26 mouse cellular contexts compared by ENCODE assay signal in the genomic region with DNA sequence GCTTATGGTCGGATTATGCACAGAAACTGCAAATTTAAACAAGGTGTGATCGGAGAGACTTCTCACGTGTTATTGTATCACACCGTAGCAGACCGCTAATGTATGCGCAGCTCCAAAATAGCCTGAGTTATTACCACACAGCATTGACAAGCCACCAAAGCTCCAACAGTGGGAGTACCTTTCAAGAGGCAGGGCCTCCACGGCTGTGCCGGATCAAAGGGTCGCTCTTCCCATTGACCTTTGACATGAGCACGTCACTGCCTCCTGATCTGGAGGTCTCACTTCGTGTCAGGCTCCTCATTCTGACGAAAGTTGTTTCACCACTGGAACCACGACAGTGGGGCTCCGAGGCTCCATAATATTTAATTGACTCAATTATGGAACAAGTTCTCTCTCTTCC. TPM values are rescaled to one million over a fixed set of nuclear protein-coding genes. Genes with fewer than 3 reads are reported as not detected.
A peak's percentile ranks its signal among the peaks of the same experiment; 100 is the strongest.
DNase-seq lines count a peak whose midpoint lies in the region; ATAC-seq lines count a peak whose summit lies in the region.
"Had no signal": no experiment of that assay in that cellular context is flagged by ENCODE, and none has a peak within 500 bp of the region (broad histone marks: within the 10 kb centered on the region; RNA-seq: fewer than 3 reads in every experiment).

No protein-coding gene starts in this region.

- peak; percentile 32 for DNase-seq in midbrain, embryonic 10.5 days (ENCODE audit: low spot score)
- peak; percentile 49 for DNase-seq in embryo, embryonic 11 days
- DNase-seq in liver, embryonic 13.5 days: no peak
- peak; percentile 32 for DNase-seq in yolk sac, embryonic 10.5 days (ENCODE audit: low spot score)
- DNase-seq in spleen, postnatal 4 days (ENCODE audit: low spot score in 2 of 2): no peak
- no peak for DNase-seq in adrenal gland, postnatal 14 days
- DNase-seq: adrenal gland, adult 2 months; cerebellum, adult 11-12 months; cerebellum, postnatal 10 days; forebrain, postnatal 0 days; gastrocnemius, postnatal 14 days; kidney, postnatal 25 days; layer of hippocampus, postnatal 36 days; lung, postnatal 4 days; right cerebral cortex, adult 18-20 months; right cerebral cortex, postnatal 4 days; thymus, postnatal 36 days had no signal

- H3K27ac ChIP-seq in midbrain, embryonic 10.5 days (replicated peaks): no peak overlapping the region
- H3K27ac ChIP-seq in midbrain, embryonic 16.5 days (ENCODE audit: low read length): no peak overlapping the region
- no peak overlapping the region for H3K27ac ChIP-seq in liver, embryonic 13.5 days
- H3K27ac ChIP-seq: forebrain, embryonic 10.5 days; lung, embryonic 15.5 days; stomach, embryonic 15.5 days had no signal

- no peak overlapping the region for H3K4me2 ChIP-seq in midbrain, embryonic 16.5 days (ENCODE audit: low read length)
- H3K4me2 ChIP-seq in liver, embryonic 13.5 days: no peak overlapping the region
- H3K4me2 ChIP-seq: heart, embryonic 11.5 days; lung, embryonic 15.5 days; stomach, embryonic 15.5 days had no signal

- H3K9ac ChIP-seq in midbrain, embryonic 16.5 days (ENCODE audit: low read depth, low read length): no peak overlapping the region
- no peak overlapping the region for H3K9ac ChIP-seq in liver, embryonic 13.5 days
- H3K9ac ChIP-seq: forebrain, postnatal 0 days; lung, embryonic 15.5 days; stomach, embryonic 15.5 days had no signal

- no peaks in the 10 kb centered on the region for H3K9me3 ChIP-seq in midbrain, embryonic 10.5 days (replicated peaks)
- no peaks in the 10 kb centered on the region for H3K9me3 ChIP-seq in midbrain, embryonic 16.5 days (replicated peaks; ENCODE audit: control insufficient read depth, low read length, poor library complexity, severe bottlenecking)
- H3K9me3 ChIP-seq in liver, embryonic 13.5 days (replicated peaks): no peaks in the 10 kb centered on the region
- H3K9me3 ChIP-seq: forebrain, embryonic 10.5 days; lung, embryonic 15.5 days; stomach, embryonic 15.5 days had no signal

- peaks cover 49% of the 10 kb centered on the region for H3K4me1 ChIP-seq in midbrain, embryonic 10.5 days
- H3K4me1 ChIP-seq in midbrain, embryonic 16.5 days (ENCODE audit: control insufficient read depth, insufficient read depth, low read length): peaks cover 2% of the 10 kb centered on the region; the same call in 1 of the 2 replicates
- H3K4me1 ChIP-seq in liver, embryonic 13.5 days (replicated peaks): peaks cover 12% of the 10 kb centered on the region

- no peak for ATAC-seq in midbrain, embryonic 16.5 days
- peak; percentile 55 for ATAC-seq in liver, embryonic 13.5 days (ENCODE audit: low read depth)
- ATAC-seq: forebrain, postnatal 0 days; intestine, postnatal 0 days; Patski had no signal

- H3K27me3 ChIP-seq in midbrain, embryonic 10.5 days (ENCODE audit: low read depth, poor library complexity, severe bottlenecking): 0 out of 2 replicates have a peak, but pooled peaks cover 5% of the 10 kb centered on the region
- no peaks in the 10 kb centered on the region for H3K27me3 ChIP-seq in midbrain, embryonic 16.5 days (ENCODE audit: control insufficient read depth, insufficient read depth, low read depth, low read length)
- H3K27me3 ChIP-seq in liver, embryonic 13.5 days: no peaks in the 10 kb centered on the region
- H3K27me3 ChIP-seq: CH12.LX; lung, embryonic 15.5 days; Patski; stomach, embryonic 15.5 days had no signal

- no peaks in the 10 kb centered on the region for H3K36me3 ChIP-seq in midbrain, embryonic 10.5 days
- H3K36me3 ChIP-seq in midbrain, embryonic 16.5 days (ENCODE audit: control insufficient read depth, insufficient read depth, low read length): no peaks in the 10 kb centered on the region
- H3K36me3 ChIP-seq in liver, embryonic 13.5 days: no peaks in the 10 kb centered on the region
- H3K36me3 ChIP-seq: forebrain, embryonic 10.5 days; G1E; lung, embryonic 15.5 days; stomach, embryonic 15.5 days had no signal

- WGBS in midbrain, embryonic 10.5 days: 41% methylated on average over 14 of the region's 14 CpGs
- 40% methylated on average over 14 of the region's 14 CpGs for whole genome bisulfite sequencing in midbrain, embryonic 16.5 days
- 70% methylated on average over 14 of the region's 14 CpGs for WGBS in liver, embryonic 13.5 days (ENCODE audit: insufficient replicate concordance)

- no peak overlapping the region for H3K4me3 ChIP-seq in midbrain, embryonic 10.5 days
- no peak overlapping the region for H3K4me3 ChIP-seq in midbrain, embryonic 16.5 days (ENCODE audit: low read depth, low read length)
- H3K4me3 ChIP-seq in liver, embryonic 13.5 days (replicated peaks): no peak overlapping the region
- H3K4me3 ChIP-seq: forebrain, embryonic 10.5 days; lung, embryonic 15.5 days; stomach, embryonic 15.5 days had no signal

RNA-seq across cellular contexts. Expression of gene Sox5, which starts 24.4 kb away (rescaled TPM):
- 28.2 and 37.2 TPM in 2 replicates for polyA plus RNA-seq in midbrain, embryonic 10.5 days (2016; fragmentation: Nextera tagmentation; extraction: Ambion mirVana)
- polyA plus RNA-seq in midbrain, embryonic 16.5 days (2015; fragmentation: Nextera tagmentation; extraction: Ambion mirVana): 43.3 and 51.8 TPM in 2 replicates
- polyA plus RNA-seq in liver, embryonic 13.5 days (2015; fragmentation: Nextera tagmentation; extraction: Ambion mirVana): 4.9 and 5.9 TPM in 2 replicates
- total RNA-seq in adrenal gland, postnatal 14 days (2021): 11.5 and 18.5 TPM in 2 replicates
- polyA plus RNA-seq: G1E had no signal

Comparison
In these comparisons a context has a peak if more than half of its experiments do, and no peak if none do; other contexts are left out.
1. DNase-seq: peak in midbrain, embryonic 10.5 days (single experiment), embryo, embryonic 11 days (single experiment) and yolk sac, embryonic 10.5 days (single experiment); none in liver, embryonic 13.5 days (single experiment), spleen, postnatal 4 days (0 of 2) and adrenal gland, postnatal 14 days (single experiment).